Mouse (Mus musculus) MEL (cell line): Measurements from ENCODE around the gene Il31ra. TPM values are rescaled to one million over a fixed set of nuclear protein-coding genes. Genes with fewer than 3 reads are reported as not detected.

Experiments used
- DNase-seq: peaks from one replicate; pipeline ENCODE4 v3.0.0; 2011; ENCODE audit warnings: low read depth, low spot score
- H3K27ac ChIP-seq: 2 replicates; pipeline ENCODE4 v1.5.1; 2012; ENCODE audit warnings: low read depth, mild to moderate bottlenecking, control low read depth, low read length, moderate library complexity; ENCODE audit not compliant: control insufficient read depth
- H3K27me3 ChIP-seq, 2 experiments: fragments of 150-350 bp in 1 of 2; sonication (generic) in 1 of 2; 2 replicates each; pipeline ENCODE4 v1.6.1; 2012; ENCODE audit warnings: low read length in 2 of 2, mild to moderate bottlenecking in 2 of 2, improper control_type of control experiment in 1 of 2, moderate library complexity in 1 of 2; ENCODE audit not compliant: insufficient read depth in 2 of 2, control insufficient read depth in 1 of 2
- H3K36me3 ChIP-seq, 2 experiments: 2 replicates each; pipeline ENCODE4 v1.6.1; 2012 to 2014; ENCODE audit warnings: low read length in 2 of 2, improper control_type of control experiment in 1 of 2, inconsistent platforms in 1 of 2, mild to moderate bottlenecking in 1 of 2; ENCODE audit not compliant: insufficient read depth in 2 of 2, control insufficient read depth in 1 of 2
- H3K4me1 ChIP-seq, 2 experiments: fragments of 150-350 bp in 1 of 2; sonication (generic) in 1 of 2; 2 replicates each; pipeline ENCODE4 v1.6.1; 2012; ENCODE audit warnings: low read length in 2 of 2, improper control_type of control experiment in 1 of 2, mild to moderate bottlenecking in 1 of 2; ENCODE audit not compliant: insufficient read depth in 2 of 2, control insufficient read depth in 1 of 2
- H3K4me3 ChIP-seq, 2 experiments: fragments of 150-350 bp in 1 of 2; sonication (generic) in 1 of 2; 2 replicates each; pipeline ENCODE4 v1.5.1; 2012; ENCODE audit warnings: low read depth in 2 of 2, low read length in 2 of 2, mild to moderate bottlenecking in 2 of 2, moderate library complexity in 2 of 2, control low read depth in 1 of 2, improper control_type of control experiment in 1 of 2; ENCODE audit not compliant: control insufficient read depth in 1 of 2, insufficient read depth in 1 of 2
- H3K79me2 ChIP-seq: 2 replicates; pipeline ENCODE4 v1.6.1; 2012; ENCODE audit warnings: mild to moderate bottlenecking, low read length, moderate library complexity; ENCODE audit not compliant: control insufficient read depth, poor library complexity, insufficient read depth
- H3K9ac ChIP-seq: 2 replicates; pipeline ENCODE4 v1.6.1; 2012; ENCODE audit warnings: low read depth, mild to moderate bottlenecking, control low read depth, low read length, moderate library complexity; ENCODE audit not compliant: control insufficient read depth, poor library complexity, severe bottlenecking
- H3K9me3 ChIP-seq: fragments of 150-350 bp; sonication (generic); replicated peaks from 2 replicates; pipeline ENCODE4 v1.6.1; 2012; ENCODE audit warnings: mild to moderate bottlenecking, low read length, improper control_type of control experiment, moderate library complexity; ENCODE audit not compliant: insufficient read depth
- CTCF ChIP-seq, 3 experiments: IDR thresholded peaks in 2 of 3; conservative IDR thresholded peaks in 1 of 3; 2 replicates each; pipeline ENCODE4 v1.5.1; 2011 to 2012; ENCODE audit warnings: low read length in 3 of 3, low read depth in 2 of 3, mild to moderate bottlenecking in 2 of 3, improper control_type of control experiment in 1 of 3, inconsistent platforms in 1 of 3, mixed read lengths in 1 of 3, moderate library complexity in 1 of 3; ENCODE audit not compliant: control insufficient read depth in 1 of 3, insufficient read depth in 1 of 3, poor library complexity in 1 of 3, severe bottlenecking in 1 of 3
- EP300 ChIP-seq, 2 experiments: IDR thresholded peaks; 2 replicates each; pipeline ENCODE4 v1.6.1; 2011; ENCODE audit warnings: improper control_type of control experiment in 2 of 2, low read length in 2 of 2, low read depth in 1 of 2, mild to moderate bottlenecking in 1 of 2
- GABPA ChIP-seq: IDR thresholded peaks from 2 replicates; pipeline ENCODE4 v1.6.1; 2012; ENCODE audit warnings: low read depth, mild to moderate bottlenecking, inconsistent platforms, low read length, improper control_type of control experiment, moderate library complexity
- MAZ ChIP-seq: IDR thresholded peaks from 2 replicates; pipeline ENCODE4 v1.6.1; 2012; ENCODE audit warnings: low read depth, mild to moderate bottlenecking, inconsistent platforms, low read length, improper control_type of control experiment
- MYC ChIP-seq: IDR thresholded peaks from 2 replicates; pipeline ENCODE4 v1.6.1; 2011; ENCODE audit warnings: low read depth, mild to moderate bottlenecking, low read length, improper control_type of control experiment, moderate library complexity
- POLR2AphosphoS5 ChIP-seq: IDR thresholded peaks from 2 replicates; pipeline ENCODE4 v1.6.1; 2012; ENCODE audit warnings: low read depth, borderline replicate concordance, mild to moderate bottlenecking, inconsistent platforms, low read length, moderate library complexity, mixed read lengths
- RAD21 ChIP-seq: IDR thresholded peaks from 2 replicates; pipeline ENCODE4 v1.6.1; 2011; ENCODE audit warnings: mild to moderate bottlenecking, low read depth, low read length, improper control_type of control experiment
- SMC3 ChIP-seq: IDR thresholded peaks from 2 replicates; pipeline ENCODE4 v1.6.1; 2011; ENCODE audit warnings: low read depth, low read length, improper control_type of control experiment
- ZC3H11A ChIP-seq: IDR thresholded peaks from 2 replicates; pipeline ENCODE4 v1.6.1; 2012; ENCODE audit warnings: low read depth, mild to moderate bottlenecking, inconsistent platforms, low read length, improper control_type of control experiment
- ZMIZ1 ChIP-seq: IDR thresholded peaks from 2 replicates; pipeline ENCODE4 v1.6.1; 2012; ENCODE audit warnings: low read depth, mild to moderate bottlenecking, inconsistent platforms, low read length, improper control_type of control experiment, moderate library complexity
- ZNF384 ChIP-seq: IDR thresholded peaks from 2 replicates; pipeline ENCODE4 v1.6.1; 2012; ENCODE audit warnings: low read depth, mild to moderate bottlenecking, inconsistent platforms, low read length, improper control_type of control experiment
- polyA plus RNA-seq, 2 experiments: library from polyadenylated mRNA; stranded (reverse) in 1 of 2; unstranded in 1 of 2; fragments of >175 nt in 1 of 2; fragments of >200 nt in 1 of 2; gene quantifications; 2 replicates each; pipeline versions ENCODE4 v1.2.1 to v1.2.4; 2012; ENCODE audit warnings: low replicate concordance in 2 of 2, low read depth in 1 of 2; ENCODE audit not compliant: insufficient read length in 2 of 2, insufficient read depth in 1 of 2, missing spikeins in 1 of 2
- total RNA-seq: library from RNA; depleted of rRNA; stranded (reverse); fragments of 300-350 nt; gene quantifications from 2 replicates; pipeline ENCODE4 v1.2.3, GENCODE M21; 2012

Gene Il31ra
- total and polyA plus RNA-seq, 3 experiments: 2.1 to 2.2 TPM; not detected in 1

DNA sequence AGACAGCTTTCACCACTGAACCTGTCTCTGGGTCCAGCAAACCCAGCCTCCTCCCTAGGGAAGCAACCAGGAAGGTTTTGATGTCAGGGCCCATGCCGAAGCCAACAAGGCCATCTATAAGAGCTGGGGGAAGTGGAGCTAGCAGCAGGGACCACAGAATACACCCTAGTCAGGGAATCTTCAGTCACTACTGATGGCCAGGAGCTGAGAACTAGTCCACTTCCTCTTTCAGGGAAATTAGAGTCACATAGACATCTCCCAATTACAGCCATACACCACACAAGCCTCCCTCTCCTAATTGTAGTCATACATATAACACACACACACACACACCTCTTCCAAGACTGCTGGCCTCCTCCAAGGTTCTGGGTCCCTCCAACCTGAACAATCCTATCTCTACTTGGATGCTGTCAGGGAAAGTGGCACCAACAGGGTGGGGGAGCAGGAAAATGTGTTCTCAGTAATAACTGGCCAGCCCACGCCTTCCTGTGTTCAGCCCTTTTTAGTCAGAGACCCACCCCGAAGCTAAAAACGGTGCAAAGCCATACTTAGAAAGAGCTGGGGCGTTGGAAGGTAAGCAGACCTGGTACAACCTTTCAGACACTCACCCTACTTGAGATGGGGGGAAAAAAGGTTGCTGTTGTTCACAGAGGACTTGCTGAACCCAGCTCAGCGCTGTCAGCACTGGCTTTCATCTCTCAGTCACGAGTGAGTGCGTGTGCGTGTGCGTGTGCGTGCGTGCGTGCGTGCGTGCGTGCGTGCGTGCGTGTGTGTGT, 83.5 kb downstream of the Il31ra start:
- Histone ChIP-seq H3K9me3 (no peaks in the 10 kb centered on the region), H3K79me2 (no peaks in the 10 kb centered on the region), H3K36me3 (no peaks in the 10 kb centered on the region; a peak in 2 of 4 replicates), H3K4me3 (no peak overlapping the region), H3K4me1 (peaks cover 0 to 15% of the 10 kb centered on the region in 2 experiments; a peak in 3 of 4 replicates), H3K9ac (no peak overlapping the region), H3K27me3 (no peaks in the 10 kb centered on the region), H3K27ac (no peak overlapping the region)
- peak; percentile 70 for DNase-seq
- TF ChIP-seq MYC (no peak), SMC3 (peak; percentile 17; the same call in 1 of the 2 replicates), EP300 (IDR thresholded peaks at IDR 0.05; ENCODE audit: low read depth in 1 of 2, low read length in 2 of 2) (peak in 1 of 2 experiments; percentile 20; a peak in 1 of 4 replicates)

DNA sequence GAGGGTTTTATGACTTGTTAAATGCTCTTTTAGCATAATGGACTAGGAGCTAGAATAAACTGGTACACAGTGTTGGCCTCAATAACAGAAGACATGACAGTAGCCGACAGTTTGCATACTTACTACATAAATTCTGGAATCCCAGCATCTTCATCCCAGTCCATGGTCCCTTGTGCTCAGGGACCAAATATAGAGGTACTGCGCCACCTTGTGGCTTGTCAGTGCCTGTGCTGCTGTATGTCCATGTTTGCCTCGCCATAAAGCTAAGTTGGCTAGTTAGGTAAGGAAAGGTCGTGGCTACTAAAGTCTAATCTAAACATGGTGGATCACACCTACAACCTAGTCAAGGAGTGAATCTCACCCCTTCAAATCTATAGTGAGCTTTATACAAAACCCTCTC, 84.7 kb downstream of the Il31ra start:
- Histone ChIP-seq H3K4me3 (no peak overlapping the region), H3K27me3 (no peaks in the 10 kb centered on the region), H3K9ac (no peak overlapping the region), H3K79me2 (no peaks in the 10 kb centered on the region), H3K9me3 (no peaks in the 10 kb centered on the region), H3K4me1 (peaks cover 0 to 15% of the 10 kb centered on the region in 2 experiments; a peak in 3 of 4 replicates), H3K36me3 (no peaks in the 10 kb centered on the region; a peak in 2 of 4 replicates), H3K27ac (no peak overlapping the region)
- DNase-seq: peak; percentile 78
- TF ChIP-seq POLR2AphosphoS5 (no peak), ZC3H11A (peak; percentile 92), CTCF (IDR thresholded peaks at IDR 0.05 in 2 of 3, conservative IDR thresholded peaks at IDR 0.05 in 1 of 3; ENCODE audit: control insufficient read depth in 1 of 3, insufficient read depth in 1 of 3, low read depth in 2 of 3, low read length in 3 of 3, poor library complexity in 1 of 3, severe bottlenecking in 1 of 3) (peak; percentile 88 to 97 (median 93)), MYC (0 out of 2 replicates have a peak, but pooled peaks have one; percentile 38), SMC3 (peak; percentile 97), GABPA (no peak), RAD21 (peak; percentile 95)

DNA sequence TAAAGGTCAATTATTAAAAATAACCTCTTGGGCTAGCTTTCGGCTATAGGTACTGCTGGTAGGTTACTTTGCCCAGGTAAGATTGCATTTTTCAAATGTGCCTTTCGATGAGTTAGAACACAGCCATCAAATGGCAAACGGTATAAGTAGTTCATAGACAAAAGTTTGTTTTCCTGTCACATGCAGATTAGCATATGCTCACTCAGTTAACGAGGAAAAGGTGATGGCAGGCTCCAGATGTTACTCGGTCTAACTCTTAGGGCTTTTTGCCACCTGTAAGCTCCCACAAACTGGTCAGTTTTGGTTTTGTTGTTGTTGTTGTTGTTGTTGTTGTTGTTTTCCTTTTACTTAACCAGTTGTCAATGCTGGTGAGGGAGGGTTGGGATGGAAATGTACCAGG, 85.7 kb downstream of the Il31ra start:
- Histone ChIP-seq H3K4me1 (peaks cover 0 to 15% of the 10 kb centered on the region in 2 experiments; a peak in 3 of 4 replicates), H3K79me2 (no peaks in the 10 kb centered on the region), H3K27ac (no peak overlapping the region), H3K4me3 (no peak overlapping the region), H3K9ac (no peak overlapping the region), H3K9me3 (no peaks in the 10 kb centered on the region), H3K36me3 (no peaks in the 10 kb centered on the region; a peak in 2 of 4 replicates), H3K27me3 (no peaks in the 10 kb centered on the region)
- TF ChIP-seq ZNF384 (no peak), RAD21 (no peak), MAZ (no peak), ZMIZ1 (no peak)
- no peak for DNase-seq
